Mouse (Mus musculus) liver, embryonic 15.5 days (tissue): ENCODE data around the gene Islr2. TPM values are rescaled to one million over a fixed set of nuclear protein-coding genes. Genes with fewer than 3 reads are reported as not detected.
"Not testable (repeated sequence)": the region's sequence is repeated elsewhere in the genome, so short reads cannot be mapped to it uniquely, and the experiment has no call there.

Source experiments
- ATAC-seq: fragments of 200-750 bp; cut with Nextera tagmentation; 2 replicates; pipeline ENCODE4 v1.8.0; 2017; ENCODE audit warnings: moderate number of reproducible peaks, mild to moderate bottlenecking, moderate library complexity; ENCODE audit not compliant: insufficient read depth
- H3K27ac ChIP-seq: fragments of 300-500 bp; sonication (generic); replicated peaks from 2 replicates; pipeline ENCODE4 v1.5.1; 2015; ENCODE audit warnings: mild to moderate bottlenecking, inconsistent platforms
- H3K27me3 ChIP-seq: fragments of 300-500 bp; sonication (generic); 2 replicates; pipeline ENCODE4 v1.6.1; 2015; ENCODE audit warnings: mild to moderate bottlenecking, inconsistent platforms
- H3K36me3 ChIP-seq: fragments of 300-500 bp; sonication (generic); replicated peaks from 2 replicates; pipeline ENCODE4 v1.6.1; 2015; ENCODE audit warnings: moderate library complexity, mild to moderate bottlenecking, inconsistent platforms
- H3K4me1 ChIP-seq: fragments of 300-500 bp; sonication (generic); replicated peaks from 2 replicates; pipeline ENCODE4 v1.6.1; 2015; ENCODE audit warnings: inconsistent platforms
- H3K4me2 ChIP-seq: fragments of 300-500 bp; sonication (generic); 2 replicates; pipeline ENCODE4 v1.6.1; 2015; ENCODE audit warnings: moderate library complexity, mild to moderate bottlenecking, inconsistent platforms
- H3K4me3 ChIP-seq: fragments of 300-500 bp; sonication (generic); replicated peaks from 2 replicates; pipeline ENCODE4 v1.5.1; 2015; ENCODE audit warnings: mild to moderate bottlenecking, inconsistent platforms
- H3K9ac ChIP-seq: fragments of 300-500 bp; sonication (generic); 2 replicates; pipeline ENCODE4 v1.6.1; 2015; ENCODE audit warnings: moderate library complexity, mild to moderate bottlenecking, inconsistent platforms
- H3K9me3 ChIP-seq: fragments of 300-500 bp; sonication (generic); replicated peaks from 2 replicates; pipeline ENCODE4 v1.6.1; 2016; ENCODE audit warnings: inconsistent platforms
- WGBS: fragments of 180-500 bp; shearing (Covaris S2); methylation state at CpG from one replicate; pipeline ENCODE4 v1.1.7; 2015; ENCODE audit warnings: mixed read lengths; ENCODE audit not compliant: insufficient replicate concordance; 5-methylcytosine and 5-hydroxymethylcytosine counted together
- polyA plus RNA-seq: library from polyadenylated mRNA; unstranded; fragments of >200 nt; fragmentation: Nextera tagmentation; extraction: Ambion mirVana; gene quantifications from 2 replicates; pipeline ENCODE4 v1.2.1, GENCODE M21; 2015

Islr2 gene
- polyA plus RNA-seq = 0.05 and 0.08 TPM in 2 replicates

DNA sequence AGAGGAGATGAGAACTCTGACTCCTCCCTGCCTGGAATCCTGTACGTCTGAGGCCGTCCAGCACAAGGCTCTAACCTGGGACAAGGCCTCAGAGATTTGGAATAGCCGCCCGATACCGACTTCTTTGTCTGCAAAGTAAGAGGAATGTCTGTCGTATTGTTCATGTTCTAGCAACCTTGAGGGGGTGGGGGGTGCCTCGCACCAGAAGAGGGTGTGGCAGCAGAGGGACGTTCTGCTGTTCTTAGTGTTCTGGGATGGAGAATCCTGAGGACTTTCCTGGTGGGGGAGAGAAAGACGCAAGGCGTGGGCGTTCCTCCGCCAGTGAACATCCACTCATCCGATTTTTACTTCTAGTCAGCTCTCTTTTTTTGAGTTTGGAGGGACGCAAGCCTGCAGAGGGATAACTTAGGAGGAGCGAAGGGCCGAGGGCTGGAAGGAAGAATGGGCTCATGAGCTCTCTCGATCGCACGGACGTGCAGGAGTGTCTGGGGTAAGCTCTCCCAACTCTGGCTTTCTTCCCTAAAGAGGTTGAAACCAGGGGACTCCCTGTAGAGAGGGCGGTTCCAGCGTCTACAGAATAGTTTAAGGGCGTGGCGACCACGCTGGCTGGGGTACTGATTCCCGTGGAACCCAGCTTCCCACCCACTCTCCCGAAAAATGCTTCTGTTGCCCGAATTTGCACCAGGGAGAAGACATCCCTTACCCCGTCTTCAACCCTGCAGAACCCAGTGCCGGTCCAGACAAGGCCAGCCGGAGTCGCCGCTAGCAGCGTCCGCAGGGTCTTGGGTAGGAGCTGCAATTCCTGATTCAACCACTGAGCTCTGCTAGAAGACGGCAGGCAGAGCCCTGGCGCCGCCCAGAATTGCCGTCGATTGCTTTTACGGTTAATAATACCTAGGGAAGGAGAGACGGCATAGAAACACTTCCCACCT lies at the start of gene Islr2, which contains the start of gene Islr:
Gene Islr2, minus strand, starts transcription at position 804 of the 932 bp plus-strand sequence.
Gene Islr, minus strand, starts transcription at position 791 of the 932 bp plus-strand sequence.
- Histone ChIP-seq H3K4me2 (peak within 1 kb of the TSS; percentile 75), H3K27ac (no peak within 1 kb of the TSS), H3K4me1 (peaks cover 6% of the 10 kb centered on the region), H3K27me3 (peaks cover 95% of the 10 kb centered on the region), H3K9me3 (no peaks in the 10 kb centered on the region), H3K36me3 (no peaks in the 10 kb centered on the region), H3K9ac (peak within 1 kb of the TSS; percentile 48), H3K4me3 (peak within 1 kb of the TSS; percentile 58)
- 4% methylated on average over 42 of the region's 42 CpGs for WGBS
- ATAC-seq = peak; percentile 78

DNA sequence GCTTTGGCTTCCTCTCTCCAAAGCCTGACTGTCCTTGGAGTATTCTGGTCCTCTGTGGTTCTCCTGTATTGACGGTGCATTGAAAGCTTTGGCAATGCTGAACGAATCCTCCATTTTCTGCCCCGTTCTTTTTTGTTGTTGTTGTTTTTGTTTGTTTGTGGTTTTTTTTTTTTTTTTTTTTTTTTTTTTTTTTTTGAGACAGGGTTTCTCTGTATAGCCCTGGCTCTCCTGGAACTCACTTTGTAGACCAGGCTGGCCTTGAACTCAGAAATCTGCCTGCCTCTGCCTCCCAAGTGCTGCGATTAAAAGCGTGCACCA lies 49.6 kb upstream of the Islr2 start:
- not testable (repeated sequence) for ATAC-seq
- 59% methylated on average over 5 of the region's 5 CpGs for WGBS

DNA sequence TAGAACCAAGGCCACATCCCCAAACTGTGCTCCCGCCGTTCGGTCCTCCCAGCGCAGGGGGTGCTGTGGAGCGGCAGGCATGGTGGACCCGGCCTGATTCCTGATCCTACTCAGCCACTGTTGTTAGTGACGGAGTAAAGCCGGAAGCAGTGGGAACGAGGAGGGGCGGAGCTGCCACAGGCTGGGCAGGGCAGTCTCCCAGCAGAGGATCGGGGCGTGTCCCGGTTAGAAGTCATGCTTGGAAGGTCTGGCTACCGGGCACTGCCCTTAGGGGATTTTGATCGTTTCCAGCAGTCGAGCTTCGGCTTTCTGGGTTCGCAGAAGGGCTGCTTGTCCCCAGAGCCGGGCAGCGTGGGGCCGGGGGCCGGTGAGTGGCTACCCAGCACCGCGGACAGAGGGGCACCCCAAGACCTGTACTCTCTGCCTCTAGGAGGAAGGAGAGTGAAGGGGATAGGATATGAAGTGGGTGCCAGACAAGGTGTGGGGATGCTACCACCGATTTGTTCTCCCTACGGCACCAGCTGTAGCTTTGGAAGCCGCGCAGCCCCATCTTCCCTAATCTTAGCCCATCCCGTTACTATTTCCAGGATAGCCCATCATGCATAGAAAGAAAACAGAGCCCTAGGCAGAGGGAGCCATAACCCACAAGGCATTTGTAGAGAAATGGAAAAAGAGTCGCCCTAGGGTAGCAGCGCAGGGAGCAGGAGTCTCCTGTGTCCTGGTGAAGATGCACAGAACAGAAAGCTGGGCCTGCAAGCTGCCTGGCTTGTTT lies 49.1 kb upstream of the Islr2 start, which contains the start of gene Stoml1:
Gene Stoml1, plus strand, starts transcription at position 132 of the 772 bp plus-strand sequence.
- peaks cover 61% of the 10 kb centered on the region for H3K4me1 ChIP-seq
- H3K27ac ChIP-seq = peak within 1 kb of the TSS; percentile 86
- under 1% methylated on average over 31 of the region's 31 CpGs for WGBS
- H3K9ac ChIP-seq = peak within 1 kb of the TSS; percentile 76
- no peaks in the 10 kb centered on the region; the same call in 1 of the 2 replicates for H3K36me3 ChIP-seq
- peak; percentile 92 for ATAC-seq
- H3K4me3 ChIP-seq = peak within 1 kb of the TSS; percentile 66
- peak within 1 kb of the TSS; percentile 96 for H3K4me2 ChIP-seq
- no peaks in the 10 kb centered on the region for H3K27me3 ChIP-seq
- H3K9me3 ChIP-seq = no peaks in the 10 kb centered on the region

More for the DNA sequence above, 49.6 kb upstream of the Islr2 start:
- peaks cover 56% of the 10 kb centered on the region for H3K4me1 ChIP-seq
- H3K9ac ChIP-seq = peak overlapping the region; percentile 76
- H3K27me3 ChIP-seq, H3K36me3 ChIP-seq, H3K9me3 ChIP-seq: not testable (repeated sequence)
- H3K27ac ChIP-seq = peak overlapping the region; percentile 86
- H3K4me3 ChIP-seq = peak overlapping the region; percentile 66
- H3K4me2 ChIP-seq = peak overlapping the region; percentile 96

DNA sequence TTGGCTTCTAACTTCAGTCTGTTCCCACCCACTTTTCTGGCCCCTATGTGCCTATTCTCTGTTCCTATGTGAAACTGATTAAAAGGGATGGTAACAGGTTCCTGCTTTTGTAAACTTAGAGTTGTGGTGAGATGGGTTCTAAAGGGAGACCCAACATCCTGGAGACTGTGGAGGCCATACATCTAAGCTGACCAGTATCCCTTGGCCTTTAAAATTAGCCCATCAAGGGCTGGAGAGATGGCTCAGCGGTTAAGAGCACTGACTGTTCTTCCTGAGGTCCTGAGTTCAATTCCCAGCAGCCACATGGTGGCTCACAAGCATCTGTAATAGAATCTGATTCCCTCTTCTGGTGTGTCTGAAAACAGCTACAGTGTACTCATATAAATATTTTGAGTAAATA lies 46.6 kb upstream of the Islr2 start:
- H3K4me1 ChIP-seq = peaks cover 74% of the 10 kb centered on the region
- H3K27me3 ChIP-seq, ATAC-seq, H3K4me2 ChIP-seq, H3K36me3 ChIP-seq, H3K4me3 ChIP-seq, H3K9me3 ChIP-seq: not testable (repeated sequence)
- 87% methylated on average over 1 of the region's 1 CpGs for WGBS
- H3K9ac ChIP-seq = 0 out of 2 replicates have a peak overlapping the region, but pooled peaks have one; percentile 79
- peak overlapping the region; percentile 95 for H3K27ac ChIP-seq

DNA sequence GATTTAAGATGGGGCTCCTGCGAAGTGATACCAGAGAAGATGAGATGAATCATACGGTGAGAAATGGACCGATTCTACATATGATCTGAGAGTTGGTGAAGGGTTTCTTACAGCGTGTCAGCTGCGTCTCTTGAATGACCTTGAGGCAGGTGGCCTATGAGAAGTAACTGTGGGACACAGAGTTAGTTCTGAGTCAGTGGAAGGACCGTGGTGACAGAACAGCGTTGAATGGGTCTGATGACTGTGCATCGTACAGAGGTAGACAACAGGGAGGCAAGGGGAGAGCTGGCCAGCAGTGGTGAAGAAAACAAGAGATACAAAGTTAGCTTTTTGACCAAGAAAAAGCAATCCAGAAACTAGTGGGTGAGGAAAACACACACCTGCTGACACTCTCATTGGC lies 46.2 kb upstream of the Islr2 start:
- Histone ChIP-seq H3K4me3 (peak overlapping the region; percentile 75), H3K27me3 (no peaks in the 10 kb centered on the region), H3K9me3 (no peaks in the 10 kb centered on the region), H3K27ac (peak overlapping the region; percentile 95), H3K4me1 (peaks cover 71% of the 10 kb centered on the region), H3K9ac (peak overlapping the region; percentile 79), H3K36me3 (peaks cover 5% of the 10 kb centered on the region), H3K4me2 (peak overlapping the region; percentile 88)
- WGBS = 79% methylated on average over 8 of the region's 8 CpGs
- no peak for ATAC-seq

DNA sequence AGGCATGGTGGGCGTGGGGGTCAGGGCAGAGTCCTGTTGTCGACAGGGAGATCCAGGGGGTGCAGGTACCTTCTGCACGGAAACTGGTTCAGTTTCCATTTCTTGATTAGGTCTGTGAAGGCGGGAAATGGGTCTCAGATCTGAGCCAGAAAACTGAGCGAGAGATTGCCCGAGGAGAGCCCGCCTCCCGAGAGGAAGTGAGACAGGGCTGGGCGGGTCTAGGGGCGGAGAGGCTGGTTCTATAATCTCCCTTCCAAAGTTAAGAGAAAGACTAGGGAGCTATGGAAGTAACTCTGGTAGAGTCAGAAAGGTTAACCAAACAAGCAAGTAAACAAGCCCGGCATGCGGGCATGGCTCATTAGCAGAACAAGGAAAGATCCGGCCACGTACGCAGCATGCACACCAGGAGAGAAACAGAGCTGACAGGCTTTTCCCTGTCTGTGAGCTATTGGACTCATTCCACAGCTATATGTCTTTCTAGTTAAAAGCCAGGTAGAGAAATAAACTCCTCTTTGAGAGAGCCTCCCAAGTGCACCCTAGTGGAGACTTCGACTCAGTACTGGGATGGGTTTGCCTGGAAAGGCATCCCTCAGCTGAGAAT lies 45.6 kb upstream of the Islr2 start, which contains the start of gene Pml:
Gene Pml, minus strand, starts transcription at position 195 of the 601 bp plus-strand sequence.
- peaks cover 72% of the 10 kb centered on the region for H3K4me1 ChIP-seq
- peak within 1 kb of the TSS; percentile 88 for H3K4me2 ChIP-seq
- peaks cover 12% of the 10 kb centered on the region for H3K36me3 ChIP-seq
- H3K9me3 ChIP-seq = no peaks in the 10 kb centered on the region
- H3K27ac ChIP-seq = peak within 1 kb of the TSS; percentile 95
- under 1% methylated on average over 16 of the region's 16 CpGs for WGBS
- H3K27me3 ChIP-seq = no peaks in the 10 kb centered on the region
- H3K4me3 ChIP-seq = peak within 1 kb of the TSS; percentile 75
- H3K9ac ChIP-seq = peak within 1 kb of the TSS; percentile 79
- peak; percentile 62 for ATAC-seq

DNA sequence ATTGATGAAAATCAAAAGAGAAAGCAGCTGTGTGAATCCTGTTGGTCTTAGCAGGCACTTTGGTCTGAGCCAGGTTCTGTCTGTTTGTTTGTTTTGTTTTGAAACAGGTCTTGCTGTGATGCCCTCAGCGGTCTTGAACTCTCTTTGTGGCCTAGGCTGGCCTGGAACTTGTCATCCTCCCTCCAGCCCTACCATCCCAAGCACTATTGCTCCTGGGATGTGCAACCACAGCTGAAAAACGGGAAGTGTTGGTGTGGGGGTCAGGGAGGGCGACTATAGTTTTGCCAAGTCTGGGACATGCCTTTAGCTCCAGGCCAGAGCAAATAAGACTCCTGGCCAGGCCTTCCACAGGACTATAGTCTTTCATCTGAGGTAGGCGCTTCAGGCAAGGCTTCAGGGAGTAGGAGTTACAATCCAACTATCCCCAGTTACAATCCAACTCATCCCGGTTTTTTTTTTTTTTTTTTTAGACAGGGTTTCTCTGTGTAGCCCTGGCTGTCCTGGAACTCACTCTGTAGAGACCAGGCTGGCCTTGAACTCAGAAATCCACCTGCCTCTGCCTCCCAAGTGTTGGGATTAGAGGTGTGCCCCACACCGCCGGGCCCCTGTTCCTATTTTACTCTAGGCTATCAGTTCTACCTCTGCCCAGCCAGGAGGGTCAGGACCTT lies 44.8 kb upstream of the Islr2 start:
- peak overlapping the region; percentile 88 for H3K4me2 ChIP-seq
- peak; percentile 24; the same call in 1 of the 2 replicates for ATAC-seq
- no peaks in the 10 kb centered on the region for H3K27me3 ChIP-seq
- H3K4me3 ChIP-seq = peak overlapping the region; percentile 75
- peaks cover 74% of the 10 kb centered on the region for H3K4me1 ChIP-seq
- peak overlapping the region; percentile 95 for H3K27ac ChIP-seq
- H3K9ac ChIP-seq = peak overlapping the region; percentile 79
- 2% methylated on average over 7 of the region's 7 CpGs for WGBS
- peaks cover 20% of the 10 kb centered on the region for H3K36me3 ChIP-seq
- no peaks in the 10 kb centered on the region for H3K9me3 ChIP-seq

DNA sequence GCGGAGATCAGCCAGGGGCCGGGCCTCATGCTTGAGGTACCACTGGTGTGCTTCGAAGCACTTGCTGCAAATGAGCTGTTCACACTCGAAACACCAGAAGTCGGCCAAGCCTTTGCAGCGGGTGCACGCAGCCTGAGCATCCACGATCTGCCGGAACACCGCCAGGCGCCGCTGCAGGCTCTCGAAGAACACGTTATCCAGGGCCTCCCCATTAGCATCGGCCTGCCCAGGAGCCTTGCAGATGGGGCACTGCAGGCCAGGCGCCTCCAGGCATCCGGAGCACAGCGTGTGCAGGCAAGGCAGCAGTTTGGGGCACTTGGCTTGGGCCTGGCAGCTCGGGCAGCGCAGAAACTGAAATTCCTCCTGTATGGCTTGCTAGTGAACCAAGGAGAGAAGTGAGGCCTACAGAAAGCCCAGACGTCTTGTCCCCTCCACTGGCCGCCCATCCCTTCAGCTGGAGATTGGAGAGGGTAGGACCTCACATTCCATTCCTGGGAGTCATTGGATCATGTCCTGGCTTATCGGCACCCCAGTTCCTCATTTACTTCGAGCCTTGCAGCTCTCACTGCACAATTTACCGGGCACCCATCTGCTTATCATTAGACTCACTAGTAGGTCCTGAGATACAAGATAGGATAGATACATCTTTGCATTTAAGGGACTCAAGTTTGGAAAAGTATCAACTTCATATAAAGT lies 43.1 kb upstream of the Islr2 start:
- Histone ChIP-seq H3K9ac (peak overlapping the region; percentile 79), H3K9me3 (no peaks in the 10 kb centered on the region), H3K27me3 (no peaks in the 10 kb centered on the region), H3K4me2 (peak overlapping the region; percentile 88), H3K4me1 (peaks cover 75% of the 10 kb centered on the region), H3K4me3 (peak overlapping the region; percentile 75), H3K36me3 (peaks cover 36% of the 10 kb centered on the region), H3K27ac (peak overlapping the region; percentile 95)
- ATAC-seq = peak; percentile 81
- WGBS = 4% methylated on average over 25 of the region's 25 CpGs

DNA sequence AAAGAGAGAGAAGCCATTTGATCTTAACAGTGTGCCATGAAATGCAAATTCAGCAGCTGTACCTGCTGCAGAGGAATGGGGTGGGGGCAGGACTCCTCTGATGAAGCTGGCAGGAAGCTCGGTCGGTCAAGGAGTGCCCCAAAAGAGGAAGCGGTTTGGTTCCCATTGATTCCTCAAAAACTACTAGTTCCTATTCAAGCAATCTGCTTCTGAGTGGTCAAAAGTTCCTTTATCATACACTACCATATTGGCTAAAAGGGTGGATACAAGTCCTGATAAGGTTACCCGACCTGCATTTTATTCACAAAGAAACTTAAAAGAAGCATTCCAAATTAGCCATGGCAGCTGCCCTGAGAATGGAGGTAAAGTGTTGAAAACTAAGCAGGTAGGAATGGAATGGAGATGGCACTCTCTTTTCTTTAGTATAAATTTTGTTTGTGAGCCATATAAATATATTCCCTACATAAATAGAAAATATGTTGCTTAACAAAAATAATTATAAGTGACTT lies 42.0 kb upstream of the Islr2 start:
- peak overlapping the region; percentile 79; the same call in 1 of the 2 replicates for H3K9ac ChIP-seq
- ATAC-seq = peak; percentile 43; the same call in 1 of the 2 replicates
- H3K36me3 ChIP-seq = peaks cover 47% of the 10 kb centered on the region
- WGBS = 2% methylated on average over 4 of the region's 4 CpGs
- H3K27me3 ChIP-seq = no peaks in the 10 kb centered on the region
- H3K4me1 ChIP-seq = peaks cover 80% of the 10 kb centered on the region
- peak overlapping the region; percentile 88 for H3K4me2 ChIP-seq
- H3K4me3 ChIP-seq = peak overlapping the region; percentile 75
- peak overlapping the region; percentile 95 for H3K27ac ChIP-seq
- no peaks in the 10 kb centered on the region for H3K9me3 ChIP-seq
